Mouse (Mus musculus) gonadal fat pad, adult 2 months (tissue): Measurements from ENCODE around the gene Cacnb3. TPM values are rescaled to one million over a fixed set of nuclear protein-coding genes. Genes with fewer than 3 reads are reported as not detected.

Experiments
- DNase-seq: peaks from one replicate; pipeline ENCODE4 v3.0.0-alpha.2; 2012; ENCODE audit warnings: low read depth
- polyA plus RNA-seq: library from polyadenylated mRNA; depleted of rRNA; stranded (reverse); fragments of >200 nt; gene quantifications from 2 replicates; pipeline ENCODE4 v1.2.3, GENCODE M21; 2012

The Cacnb3 gene
- polyA plus RNA-seq, 1 experiment, result 16.1 TPM

- no peak for DNase-seq
Measured at GRCm38 (mm10) chr15:98635291-98635841, 4.7 kb downstream of the Cacnb3 start.

DNA sequence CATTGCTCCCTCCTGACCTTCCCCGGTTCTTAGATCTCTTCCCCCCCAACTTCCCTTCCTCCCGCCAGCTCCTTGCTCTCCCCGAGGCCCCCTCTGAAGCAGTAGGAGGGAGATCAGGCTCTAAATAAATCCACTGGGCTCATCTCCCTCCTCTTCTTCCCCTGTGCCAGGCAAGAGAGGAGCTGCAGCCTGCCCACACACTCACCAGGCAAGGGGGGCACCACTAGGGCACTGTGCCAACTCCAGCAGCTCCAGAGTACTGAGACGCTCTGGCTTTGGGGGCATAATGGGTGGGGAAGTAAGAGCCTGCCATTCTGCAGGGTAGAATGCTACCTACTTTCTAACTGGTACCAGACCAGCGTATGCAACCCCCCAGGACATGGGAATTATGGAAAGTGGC is 5.9 kb downstream of the Cacnb3 start:
- no peak for DNase-seq

- no peak for DNase-seq
Measured at GRCm38 (mm10) chr15:98637155-98637554, 6.5 kb downstream of the Cacnb3 start.

- DNase-seq, result no peak
Measured at GRCm38 (mm10) chr15:98640157-98640556, 9.5 kb downstream of the Cacnb3 start.

- DNase-seq, result no peak
Measured at GRCm38 (mm10) chr15:98644406-98644805, 13.8 kb downstream of the Cacnb3 start.

DNA sequence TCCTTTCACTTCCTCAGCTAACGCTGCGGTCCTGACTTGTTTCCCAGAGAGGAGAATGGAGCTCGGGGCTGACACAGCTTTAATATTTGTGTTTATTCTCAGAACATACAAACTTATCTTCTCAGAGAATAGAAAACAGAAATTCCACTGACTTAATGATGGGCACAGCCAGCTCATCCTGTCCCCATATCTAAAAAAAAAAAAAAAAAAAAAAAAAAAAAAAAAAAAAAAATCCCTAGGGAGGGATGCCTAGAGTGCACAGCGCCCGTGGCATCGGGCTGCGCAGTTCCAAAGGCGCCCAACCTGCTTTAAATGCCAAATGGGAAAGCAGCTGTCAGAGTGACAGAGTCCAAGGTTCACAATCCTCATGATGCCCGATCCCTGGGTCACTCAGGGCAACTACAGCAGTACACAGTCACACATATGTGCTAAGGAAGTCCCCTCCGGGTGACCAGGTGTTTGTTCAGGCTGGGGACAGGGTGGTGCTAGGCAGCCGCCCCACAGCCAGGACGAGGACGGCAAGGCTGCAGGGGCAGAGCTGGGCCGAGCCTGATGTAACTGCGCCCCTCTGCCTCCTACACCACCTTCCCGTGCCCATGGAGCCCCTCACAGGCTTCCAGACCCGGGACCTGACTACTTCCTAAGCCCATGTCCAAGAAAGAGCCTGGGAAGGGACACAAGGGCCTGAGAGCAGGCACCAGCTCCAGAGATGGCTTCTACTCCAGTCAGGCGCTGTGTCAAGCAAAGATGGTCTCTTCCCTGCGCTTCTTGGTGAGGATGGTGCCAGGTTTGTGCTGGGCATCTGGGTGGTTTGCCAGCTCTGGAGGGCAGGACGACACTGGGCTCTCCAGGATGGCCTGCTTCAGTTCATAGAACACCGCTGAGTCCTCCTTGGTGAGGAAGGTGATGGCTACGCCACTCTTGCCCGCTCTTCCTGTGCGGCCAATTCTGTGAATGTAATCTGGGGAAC is 14.7 kb downstream of the Cacnb3 start:
- DNase-seq, result no peak

GRCm38 (mm10) chr15:98646737-98647136 is 16.1 kb downstream of the Cacnb3 start:
- DNase-seq, result no peak

GRCm38 (mm10) chr15:98647308-98647707 is 16.7 kb downstream of the Cacnb3 start:
- no peak for DNase-seq

DNA sequence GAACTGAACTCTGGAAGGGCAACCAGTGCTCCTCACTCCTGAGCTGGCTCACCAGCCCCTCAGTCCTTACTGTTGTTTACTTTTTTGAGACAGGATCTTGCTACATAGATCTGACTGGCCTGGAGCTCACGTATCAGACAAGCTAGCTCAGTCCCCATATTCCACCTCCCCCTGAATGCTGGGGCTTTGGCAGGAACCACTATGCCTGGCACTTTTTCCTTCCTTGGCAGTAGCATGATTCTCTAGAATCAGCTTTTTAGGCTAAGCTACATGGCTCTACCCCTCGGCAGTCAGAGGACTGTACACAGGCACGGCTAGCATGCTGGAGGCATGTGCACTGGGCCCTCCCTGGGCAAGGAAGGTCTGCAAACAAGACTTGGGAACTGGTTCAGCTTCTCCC is 17.4 kb downstream of the Cacnb3 start:
- no peak for DNase-seq

DNA sequence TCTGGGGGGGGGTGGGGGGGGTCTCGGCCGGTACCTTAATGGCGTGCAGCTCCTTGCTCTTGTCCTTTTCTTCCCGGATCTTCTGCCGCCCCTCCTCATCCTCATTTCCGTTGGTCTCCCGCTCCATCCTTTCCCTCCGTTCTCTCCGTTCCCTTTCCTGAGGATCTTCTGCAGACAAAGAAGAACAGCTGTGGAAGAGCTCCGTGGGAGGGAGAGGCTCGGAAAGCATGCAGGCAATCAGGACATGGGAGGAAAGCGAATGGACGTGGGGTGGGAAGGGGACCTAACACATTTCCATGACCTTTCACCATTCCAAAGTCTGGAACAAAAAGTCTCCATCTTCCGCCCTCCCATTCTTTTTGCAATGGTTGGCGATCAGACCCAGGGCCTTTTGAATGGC is 20.8 kb downstream of the Cacnb3 start:
- DNase-seq, result no peak

- no peak for DNase-seq
Measured at GRCm38 (mm10) chr15:98652174-98652573, 21.5 kb downstream of the Cacnb3 start.

DNA sequence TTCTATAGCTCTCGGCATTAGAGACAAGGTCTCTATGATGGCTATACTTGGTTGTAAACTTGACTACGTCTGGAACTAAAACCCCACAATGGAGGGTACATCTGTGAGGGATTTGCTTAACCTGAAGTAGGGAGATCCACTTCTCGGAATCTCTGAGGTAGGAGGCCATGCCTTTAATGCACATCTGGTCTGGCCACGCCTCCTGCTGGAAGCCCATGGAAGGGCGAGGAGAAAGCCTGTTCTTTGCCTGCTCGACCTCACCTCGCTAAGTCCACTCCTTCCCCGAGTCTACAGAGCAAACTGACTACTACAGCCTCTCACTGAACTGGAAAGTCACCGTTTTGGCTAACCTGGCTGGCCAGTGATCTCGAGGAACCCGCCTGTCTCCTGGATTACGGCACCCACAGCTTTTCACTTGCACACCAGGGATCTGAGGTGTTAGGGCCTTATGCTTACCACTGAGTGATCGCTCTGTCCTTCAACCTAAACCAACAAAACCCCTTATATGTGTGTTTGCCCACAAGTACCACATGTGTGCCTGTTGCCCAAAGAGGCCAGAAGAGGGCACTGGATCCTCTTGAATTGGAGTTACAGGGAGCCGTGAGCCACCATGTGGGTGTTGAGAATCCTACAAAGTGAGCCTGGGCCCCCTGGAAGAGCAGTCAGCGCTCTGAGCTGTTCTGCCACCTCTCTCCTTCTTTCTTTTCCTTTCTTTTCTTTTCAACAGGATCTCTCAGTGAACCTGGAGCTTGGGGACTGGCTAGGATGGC is 26.5 kb downstream of the Cacnb3 start:
- DNase-seq, result no peak

- DNase-seq, result no peak
Measured at GRCm38 (mm10) chr15:98662198-98662566, 31.5 kb downstream of the Cacnb3 start.

- peak; percentile 75 for DNase-seq
Measured at GRCm38 (mm10) chr15:98662567-98663545, 32.2 kb downstream of the Cacnb3 start, which contains the start of gene Ddx23. TSS of gene Ddx23 (minus strand) at chr15:98662894.

- no peak for DNase-seq
Measured at GRCm38 (mm10) chr15:98664042-98664907, 33.6 kb downstream of the Cacnb3 start.

DNA sequence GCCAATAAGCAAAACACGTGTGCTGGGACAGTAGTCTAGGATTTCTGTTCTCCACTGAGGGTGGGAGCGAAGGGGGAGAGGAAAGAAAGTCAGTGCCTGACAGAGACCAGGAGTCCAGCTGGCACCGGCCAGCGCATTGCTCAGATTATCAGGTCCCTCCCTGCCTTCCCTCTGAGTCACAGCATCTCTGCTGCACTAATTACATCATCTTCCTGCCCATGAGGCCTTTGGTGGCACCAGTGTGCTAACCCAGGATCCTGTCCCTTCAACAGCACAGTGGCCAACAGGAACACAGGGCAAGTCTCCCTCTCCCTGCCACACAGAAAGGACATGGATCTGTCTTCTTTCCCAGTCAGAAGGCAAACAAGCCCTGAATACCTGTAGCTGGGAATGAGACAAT is 42.0 kb downstream of the Cacnb3 start:
- no peak for DNase-seq

GRCm38 (mm10) chr15:98673732-98674131 is 43.1 kb downstream of the Cacnb3 start:
- DNase-seq, result no peak

DNA sequence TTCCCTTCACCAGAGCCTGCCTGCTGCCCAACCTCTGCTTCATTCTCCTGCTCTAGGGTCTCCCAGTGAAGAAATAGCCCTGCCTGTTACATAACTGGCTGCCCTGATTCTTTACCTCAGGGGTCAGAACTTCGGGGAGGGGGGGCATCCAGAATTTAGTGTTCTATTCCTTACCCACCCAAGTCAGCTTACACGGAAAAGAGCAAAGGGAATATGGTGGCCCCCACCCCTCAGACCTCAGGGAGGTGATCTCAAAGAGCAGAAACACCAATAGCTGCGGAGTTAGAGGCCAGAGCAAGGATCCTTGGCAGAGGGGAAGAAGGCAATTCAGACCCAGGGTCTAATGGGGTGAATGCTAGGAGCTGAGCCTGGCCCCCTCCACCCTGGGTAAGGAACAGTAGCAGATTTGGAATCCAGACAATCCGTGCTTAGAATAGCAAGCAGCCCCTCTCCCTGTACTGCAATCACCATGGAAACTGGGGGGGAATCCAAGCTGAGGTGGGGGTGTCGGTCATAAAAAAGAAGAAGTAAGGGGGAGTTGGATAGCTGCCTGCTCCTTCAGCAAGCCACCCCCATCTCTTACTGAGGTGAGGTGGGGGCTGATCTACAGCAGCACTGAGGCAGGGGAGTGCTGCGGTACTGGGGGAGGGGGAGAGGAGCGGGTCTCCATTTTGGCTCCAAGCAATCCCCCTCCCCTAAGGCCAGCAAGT is 43.8 kb downstream of the Cacnb3 start:
- DNase-seq, result no peak

DNA sequence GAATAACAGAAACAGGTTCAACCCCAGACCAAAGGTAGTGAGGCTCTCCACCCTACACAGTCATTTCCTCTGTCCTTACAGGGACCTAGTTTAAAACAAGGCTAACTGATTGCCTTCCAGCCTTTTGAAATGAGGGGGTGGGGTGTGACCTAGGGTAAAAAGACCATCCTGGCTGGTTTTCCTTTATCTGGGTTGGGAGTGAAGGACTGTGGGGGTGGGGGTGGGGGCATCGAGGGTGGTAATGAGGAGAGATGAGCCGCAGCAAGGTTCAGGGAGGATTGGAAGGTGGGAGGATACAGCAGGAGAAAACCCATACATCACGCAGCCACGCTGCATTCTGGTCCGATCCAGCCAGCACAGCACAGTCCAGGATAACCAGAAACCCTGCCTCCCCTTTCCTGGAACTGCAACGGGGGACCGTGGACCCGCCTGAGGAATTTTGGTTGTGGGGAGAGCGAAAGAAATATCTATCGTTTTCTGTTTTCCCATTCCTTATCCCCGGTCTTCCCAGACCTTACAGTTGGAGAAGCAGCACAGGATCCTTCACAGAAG is 44.4 kb downstream of the Cacnb3 start:
- no peak for DNase-seq
